Mouse (Mus musculus) lung, embryonic 16.5 days (tissue): ENCODE measurements at regions not wholly inside any gene's neighbourhood (a gene's known extent, or its start where the extent isn't known, plus 50 kb on each side); places are given as distances from the start of the nearest gene placed in this dataset.
"Not testable (repeated sequence)": the region's sequence is repeated elsewhere in the genome, so short reads cannot be mapped to it uniquely, and the experiment has no call there.

Source experiments
- ATAC-seq: fragments of 200-750 bp; cut with Nextera tagmentation; 2 replicates; pipeline ENCODE4 v1.8.0; 2017; ENCODE audit warnings: low read depth, mild to moderate bottlenecking, moderate library complexity
- H3K27ac ChIP-seq: fragments of 300-500 bp; sonication (generic); 2 replicates; pipeline ENCODE4 v1.5.1; 2014; ENCODE audit warnings: mild to moderate bottlenecking, control low read depth, low read length
- H3K27me3 ChIP-seq: fragments of 300-500 bp; sonication (generic); 2 replicates; pipeline ENCODE4 v1.6.1; 2014; ENCODE audit warnings: low read depth, low read length, mixed read lengths; ENCODE audit not compliant: control insufficient read depth, insufficient read depth
- H3K36me3 ChIP-seq: fragments of 300-500 bp; sonication (generic); 2 replicates; pipeline ENCODE4 v1.6.1; 2014; ENCODE audit warnings: low read length; ENCODE audit not compliant: control insufficient read depth, insufficient read depth
- H3K4me1 ChIP-seq: fragments of 300-500 bp; sonication (generic); replicated peaks from 2 replicates; pipeline ENCODE4 v1.6.1; 2014; ENCODE audit warnings: low read length, mixed read lengths; ENCODE audit not compliant: control insufficient read depth, insufficient read depth
- H3K4me2 ChIP-seq: fragments of 300-500 bp; sonication (generic); 2 replicates; pipeline ENCODE4 v1.6.1; 2014; ENCODE audit warnings: low read depth, low read length, control low read depth
- H3K4me3 ChIP-seq: fragments of 300-500 bp; sonication (generic); 2 replicates; pipeline ENCODE4 v1.5.1; 2014; ENCODE audit warnings: mild to moderate bottlenecking, low read length, control low read depth
- H3K9ac ChIP-seq: fragments of 300-500 bp; sonication (generic); 2 replicates; pipeline ENCODE4 v1.6.1; 2014; ENCODE audit warnings: low read length, control low read depth
- H3K9me3 ChIP-seq: fragments of 300-500 bp; sonication (generic); 2 replicates; pipeline ENCODE4 v1.6.1; 2016; ENCODE audit warnings: low read length; ENCODE audit not compliant: control insufficient read depth
- WGBS: fragments of 180-500 bp; shearing (Covaris S2); extraction: QIAGEN DNeasy Blood & Tissue Kit; methylation state at CpG from one replicate; pipeline ENCODE4 v1.1.7; 2014; 5-methylcytosine and 5-hydroxymethylcytosine counted together

DNA sequence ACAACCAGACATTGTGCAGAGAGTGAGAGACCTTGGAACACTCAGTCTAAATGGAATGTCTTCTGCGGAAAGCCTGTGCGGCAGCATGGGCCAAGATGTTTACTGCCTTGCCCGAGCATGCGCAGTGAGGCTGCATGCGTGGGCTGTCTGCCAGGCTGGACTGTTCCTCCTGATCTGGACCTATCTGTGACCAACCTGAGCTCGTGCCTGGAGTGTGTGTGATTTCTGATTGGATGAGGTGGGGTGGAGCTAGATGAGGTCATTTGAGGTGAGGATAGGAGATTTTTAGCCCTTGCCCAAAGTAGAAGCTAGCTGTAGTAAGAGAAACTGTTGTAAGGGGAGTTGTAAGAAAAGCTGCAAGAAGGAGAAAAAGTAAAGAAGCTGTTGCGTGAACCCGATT lies 121.2 kb downstream of the Rps12 start:
- WGBS = 82% methylated on average over 8 of the region's 8 CpGs

DNA sequence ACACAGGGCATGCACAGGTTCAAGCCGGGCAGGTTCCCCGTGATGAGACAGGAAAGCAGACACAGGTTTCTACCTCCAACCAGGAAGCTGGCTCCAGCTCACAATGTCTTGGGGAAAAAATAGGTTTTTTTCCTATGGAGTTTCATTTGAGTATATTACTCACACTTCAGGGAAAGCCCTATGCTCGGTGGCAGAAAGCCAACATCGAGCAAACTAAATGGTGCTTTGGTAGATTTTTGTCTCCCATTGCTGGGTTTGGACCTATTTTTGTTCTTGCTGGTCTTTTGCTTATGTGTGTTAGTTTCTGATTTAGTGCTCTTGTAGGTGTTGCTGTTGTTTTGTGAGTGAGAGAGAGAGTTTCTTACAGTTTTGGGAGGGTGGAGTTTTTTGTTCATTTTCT lies 160.9 kb downstream of the Rps12 start:
- Histone ChIP-seq H3K27ac (no peak overlapping the region), H3K9ac (no peak overlapping the region), H3K4me3 (no peak overlapping the region), H3K36me3 (no peaks in the 10 kb centered on the region), H3K4me2 (no peak overlapping the region), H3K9me3 (no peaks in the 10 kb centered on the region), H3K4me1 (no peaks in the 10 kb centered on the region), H3K27me3 (no peaks in the 10 kb centered on the region)
- WGBS = 62% methylated on average over 4 of the region's 4 CpGs
- no peak for ATAC-seq

More for the DNA sequence above, 121.2 kb downstream of the Rps12 start:
- H3K4me2 ChIP-seq, H3K27ac ChIP-seq, H3K9me3 ChIP-seq, H3K4me1 ChIP-seq, H3K9ac ChIP-seq, H3K27me3 ChIP-seq, H3K36me3 ChIP-seq, ATAC-seq, H3K4me3 ChIP-seq: not testable (repeated sequence)

DNA sequence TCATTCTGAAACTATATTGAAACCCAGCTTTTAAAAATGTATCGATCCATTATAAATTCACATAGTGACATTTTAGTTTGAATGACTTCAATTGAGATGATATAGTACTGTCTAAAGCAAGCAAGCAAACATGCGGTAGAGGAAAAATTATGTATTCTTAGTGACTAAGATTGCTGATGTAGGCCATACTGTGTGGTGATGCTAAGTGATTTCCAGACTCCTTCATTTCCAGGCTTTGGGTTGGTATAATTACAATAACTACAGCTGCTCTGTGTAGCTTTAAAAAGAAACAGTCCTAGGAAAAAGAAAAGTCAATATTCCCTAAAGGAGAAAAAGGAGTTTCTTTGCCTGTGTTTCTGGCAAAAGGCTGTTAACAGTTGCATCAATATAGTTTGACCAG lies 175.0 kb downstream of the Rps12 start:
- Histone ChIP-seq H3K36me3 (no peaks in the 10 kb centered on the region), H3K4me2 (no peak overlapping the region)

DNA sequence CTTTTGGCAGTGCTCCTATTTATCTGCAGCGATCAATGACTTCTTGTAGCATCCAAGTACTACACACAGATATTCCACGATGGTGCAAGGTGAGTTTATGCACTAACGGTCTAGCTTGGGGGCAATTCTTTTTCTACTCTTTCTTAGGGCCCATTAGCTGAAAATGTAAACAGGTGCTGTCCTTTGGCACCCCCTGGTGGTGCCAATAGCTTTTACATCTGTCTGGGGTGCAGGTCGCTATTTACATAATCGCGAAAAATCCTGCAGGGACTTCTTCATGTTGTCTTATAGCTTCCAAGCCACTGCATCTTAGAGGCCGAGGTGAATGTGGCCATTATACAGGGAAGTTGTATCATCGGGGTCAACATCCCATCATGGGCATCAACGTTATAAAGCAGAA lies 175.9 kb downstream of the Rps12 start:
- Histone ChIP-seq H3K4me3 (no peak overlapping the region), H3K36me3 (no peaks in the 10 kb centered on the region), H3K27ac (no peak overlapping the region), H3K4me2 (no peak overlapping the region), H3K4me1 (0 out of 2 replicates have a peak, but pooled peaks cover 6% of the 10 kb centered on the region), H3K27me3 (no peaks in the 10 kb centered on the region), H3K9ac (no peak overlapping the region), H3K9me3 (no peaks in the 10 kb centered on the region)
- WGBS = 35% methylated on average over 9 of the region's 9 CpGs
- no peak for ATAC-seq

More for the DNA sequence above, 175.0 kb downstream of the Rps12 start:
- H3K9ac ChIP-seq = no peak overlapping the region
- WGBS = 92% methylated on average over 2 of the region's 2 CpGs
- no peaks in the 10 kb centered on the region for H3K9me3 ChIP-seq
- no peak overlapping the region for H3K4me3 ChIP-seq
- 0 out of 2 replicates have a peak, but pooled peaks cover 6% of the 10 kb centered on the region for H3K4me1 ChIP-seq
- no peaks in the 10 kb centered on the region for H3K27me3 ChIP-seq
- no peak overlapping the region for H3K27ac ChIP-seq
- no peak for ATAC-seq

DNA sequence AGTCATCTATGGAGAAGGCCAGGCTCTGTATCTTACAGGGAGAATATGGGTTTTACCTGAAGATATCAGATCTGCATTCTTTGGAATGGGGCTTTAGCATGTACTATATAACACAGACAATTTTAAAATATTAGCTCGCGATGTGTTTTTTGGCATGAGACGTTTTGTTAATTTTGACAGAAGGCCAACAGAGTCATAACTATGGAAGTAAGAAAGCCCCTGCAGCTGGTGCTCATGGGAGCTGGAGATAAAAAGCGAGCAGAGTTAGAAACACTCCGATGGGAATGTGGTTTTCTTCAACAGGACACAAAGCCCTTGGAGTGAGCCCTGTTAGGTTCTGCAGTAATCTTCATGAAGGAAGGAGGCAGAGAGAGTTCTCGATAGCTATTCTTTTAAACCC lies 176.6 kb downstream of the Rps12 start:
- no peak overlapping the region for H3K4me2 ChIP-seq
- H3K27me3 ChIP-seq = no peaks in the 10 kb centered on the region
- H3K27ac ChIP-seq = no peak overlapping the region
- H3K36me3 ChIP-seq = no peaks in the 10 kb centered on the region
- H3K9me3 ChIP-seq = no peaks in the 10 kb centered on the region
- no peak overlapping the region for H3K9ac ChIP-seq
- 56% methylated on average over 6 of the region's 6 CpGs for WGBS
- ATAC-seq = no peak
- H3K4me1 ChIP-seq = 0 out of 2 replicates have a peak, but pooled peaks cover 6% of the 10 kb centered on the region
- H3K4me3 ChIP-seq = no peak overlapping the region

DNA sequence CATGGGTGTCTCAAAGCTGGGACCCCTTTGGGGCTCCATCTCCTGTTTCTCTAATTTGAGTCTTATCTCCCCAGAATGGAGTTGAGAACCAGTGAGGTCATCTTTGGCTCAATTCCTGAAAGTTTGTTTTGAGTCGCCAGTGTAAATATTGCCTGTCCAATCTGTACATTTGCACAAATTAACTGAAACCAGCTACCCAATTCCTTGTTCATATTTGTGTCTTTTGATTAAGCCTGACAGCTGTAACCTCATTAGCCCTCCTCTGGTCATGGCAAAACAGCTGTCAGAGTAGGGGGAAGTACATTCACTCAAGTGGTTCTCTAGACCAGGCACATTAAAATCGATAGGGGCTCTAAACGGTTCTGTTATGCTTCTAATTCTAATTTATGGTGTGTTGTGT lies 177.0 kb downstream of the Rps12 start:
- no peaks in the 10 kb centered on the region for H3K27me3 ChIP-seq
- H3K27ac ChIP-seq = no peak overlapping the region
- H3K9me3 ChIP-seq = no peaks in the 10 kb centered on the region
- H3K4me1 ChIP-seq = 0 out of 2 replicates have a peak, but pooled peaks cover 6% of the 10 kb centered on the region
- WGBS = 40% methylated on average over 3 of the region's 3 CpGs
- H3K36me3 ChIP-seq = no peaks in the 10 kb centered on the region
- no peak overlapping the region for H3K4me3 ChIP-seq
- no peak overlapping the region for H3K4me2 ChIP-seq
- ATAC-seq = no peak
- H3K9ac ChIP-seq = no peak overlapping the region

DNA sequence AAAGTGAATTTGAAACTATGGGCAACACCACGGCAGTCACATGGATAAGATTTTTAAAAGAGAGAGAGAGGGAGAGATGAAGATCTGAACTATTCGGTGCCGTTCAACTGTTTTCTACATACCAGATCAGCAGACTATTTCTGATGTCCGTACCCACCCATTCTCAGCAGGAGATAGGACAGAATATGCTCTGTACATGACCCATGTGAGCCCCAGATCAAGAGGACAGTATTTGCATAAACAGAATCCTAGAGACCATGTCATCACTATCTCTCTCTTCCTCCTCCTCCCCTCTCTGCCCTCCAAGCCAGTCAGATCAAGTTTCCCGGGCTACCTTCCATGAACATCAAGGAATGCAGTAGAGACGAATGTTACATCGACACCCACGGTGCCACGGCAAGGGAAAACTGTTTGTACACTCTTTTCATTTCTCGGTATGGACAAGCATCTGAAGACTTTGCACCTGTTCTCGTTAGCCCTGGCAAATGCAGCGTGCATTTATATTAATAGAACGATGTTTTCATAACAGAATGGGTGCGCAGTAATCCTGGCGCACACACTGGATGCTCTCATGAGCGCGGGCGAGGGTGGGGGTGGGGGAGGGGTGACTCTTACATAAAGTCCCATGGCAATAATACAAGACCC lies 177.7 kb downstream of the Rps12 start:
- H3K27me3 ChIP-seq = no peaks in the 10 kb centered on the region
- H3K4me2 ChIP-seq = no peak overlapping the region
- H3K9me3 ChIP-seq = no peaks in the 10 kb centered on the region
- no peak overlapping the region for H3K9ac ChIP-seq
- 77% methylated on average over 18 of the region's 18 CpGs for WGBS
- no peak overlapping the region for H3K4me3 ChIP-seq
- ATAC-seq = no peak
- 0 out of 2 replicates have a peak, but pooled peaks cover 6% of the 10 kb centered on the region for H3K4me1 ChIP-seq
- H3K27ac ChIP-seq = no peak overlapping the region
- H3K36me3 ChIP-seq = no peaks in the 10 kb centered on the region

DNA sequence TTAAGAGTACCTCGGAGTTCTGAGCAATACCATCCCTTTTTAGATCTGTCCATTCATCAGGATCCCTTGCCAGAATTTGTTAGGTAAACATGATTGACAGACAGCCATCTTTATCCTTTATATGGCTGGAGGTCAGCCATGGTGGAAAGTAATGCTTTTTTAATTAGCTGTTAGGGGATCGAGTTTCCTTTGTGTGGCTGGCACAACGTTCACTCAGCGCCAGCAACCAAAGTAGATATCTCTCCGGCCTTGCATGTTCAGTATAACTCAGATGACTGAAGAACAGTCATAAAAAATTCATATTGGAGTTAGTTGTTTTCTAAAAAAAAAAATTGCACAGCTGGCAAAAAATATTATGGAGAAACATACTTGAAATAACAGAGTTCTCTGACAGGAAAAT lies 186.4 kb downstream of the Rps12 start:
- peaks cover 3% of the 10 kb centered on the region; the same call in 1 of the 2 replicates for H3K4me1 ChIP-seq
- no peaks in the 10 kb centered on the region for H3K9me3 ChIP-seq
- no peak for ATAC-seq
- no peak overlapping the region for H3K4me2 ChIP-seq
- no peak overlapping the region for H3K27ac ChIP-seq
- H3K9ac ChIP-seq = no peak overlapping the region
- no peaks in the 10 kb centered on the region for H3K36me3 ChIP-seq
- H3K27me3 ChIP-seq = no peaks in the 10 kb centered on the region
- 30% methylated on average over 5 of the region's 5 CpGs for WGBS
- no peak overlapping the region for H3K4me3 ChIP-seq

DNA sequence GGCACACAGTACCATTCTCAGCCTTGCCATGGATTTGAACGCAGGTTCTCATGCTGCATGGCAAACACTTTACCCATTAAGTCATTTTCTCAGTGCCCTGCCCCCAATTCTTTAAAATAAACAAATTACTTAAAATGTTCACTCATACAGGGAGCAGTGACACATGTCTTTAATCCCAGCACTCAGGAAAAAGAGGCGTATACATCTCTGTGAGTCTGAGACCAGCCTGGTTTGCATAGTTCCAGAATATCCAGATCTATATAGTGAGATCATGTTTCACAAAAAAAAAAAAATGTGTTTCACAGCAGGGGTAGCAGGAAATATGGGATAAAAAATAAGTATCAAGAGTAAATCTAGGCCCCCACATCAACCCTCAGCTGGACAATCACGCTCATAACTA lies 191.5 kb downstream of the Rps12 start:
- WGBS = 62% methylated on average over 3 of the region's 3 CpGs
- ATAC-seq = no peak
- Histone ChIP-seq H3K9me3 (no peaks in the 10 kb centered on the region), H3K4me3 (no peak overlapping the region), H3K27me3 (no peaks in the 10 kb centered on the region), H3K27ac (no peak overlapping the region), H3K36me3 (no peaks in the 10 kb centered on the region), H3K9ac (no peak overlapping the region), H3K4me2 (no peak overlapping the region), H3K4me1 (peaks cover 1% of the 10 kb centered on the region; the same call in 1 of the 2 replicates)

DNA sequence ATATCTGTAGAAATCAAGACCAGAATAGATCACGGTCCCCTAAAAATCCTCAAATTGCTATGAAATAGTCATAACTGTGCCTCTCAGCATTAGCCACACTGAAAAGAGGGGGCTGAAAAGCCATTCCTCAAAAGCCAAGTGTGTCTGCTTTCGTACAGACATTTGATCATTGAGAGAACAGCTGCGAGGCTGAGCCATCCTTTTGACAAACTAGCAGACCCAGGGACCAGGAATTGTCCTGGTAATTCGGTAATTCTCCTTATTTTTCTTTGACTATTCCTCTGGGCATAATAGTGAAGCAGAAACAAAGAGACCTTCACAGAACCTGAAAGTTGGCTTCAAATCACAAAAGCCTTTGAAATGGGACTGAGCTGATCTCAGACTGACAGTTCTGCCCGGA lies 206.8 kb downstream of the Rps12 start:
- 75% methylated on average over 5 of the region's 5 CpGs for WGBS
- Histone ChIP-seq H3K9me3 (no peaks in the 10 kb centered on the region), H3K27ac (no peak overlapping the region), H3K4me1 (no peaks in the 10 kb centered on the region), H3K9ac (no peak overlapping the region), H3K4me3 (no peak overlapping the region), H3K4me2 (no peak overlapping the region), H3K27me3 (no peaks in the 10 kb centered on the region), H3K36me3 (no peaks in the 10 kb centered on the region)
- ATAC-seq = no peak
